Mouse (Mus musculus) lung, postnatal 0 days (tissue): ENCODE measurements around the gene Foxk1. TPM values are rescaled to one million over a fixed set of nuclear protein-coding genes. Genes with fewer than 3 reads are reported as not detected.

Experiments used
- ATAC-seq: fragments of 200-750 bp; cut with Nextera tagmentation; 2 replicates; pipeline ENCODE4 v1.8.0; 2017; ENCODE audit warnings: moderate library complexity
- DNase-seq: peaks from one replicate; pipeline ENCODE4 v3.0.0-alpha.2; 2016; ENCODE audit warnings: low spot score
- H3K27ac ChIP-seq: fragments of 300-500 bp; sonication (generic); 2 replicates; pipeline ENCODE4 v1.5.1; 2014; ENCODE audit warnings: antibody characterized with exemption, mild to moderate bottlenecking, low read length, mixed read lengths
- H3K27me3 ChIP-seq: fragments of 300-500 bp; sonication (generic); replicated peaks from 2 replicates; pipeline ENCODE4 v1.6.1; 2014; ENCODE audit warnings: low read length, mixed read lengths; ENCODE audit not compliant: insufficient read depth
- H3K36me3 ChIP-seq: fragments of 300-500 bp; sonication (generic); 2 replicates; pipeline ENCODE4 v1.6.1; 2014; ENCODE audit warnings: low read length, mixed read lengths; ENCODE audit not compliant: insufficient read depth
- H3K4me1 ChIP-seq: fragments of 300-500 bp; sonication (generic); 2 replicates; pipeline ENCODE4 v1.6.1; 2014; ENCODE audit warnings: antibody characterized with exemption, low read depth, low read length, mixed read lengths; ENCODE audit not compliant: insufficient read depth
- H3K4me2 ChIP-seq: fragments of 300-500 bp; sonication (generic); replicated peaks from 2 replicates; pipeline ENCODE4 v1.6.1; 2014; ENCODE audit warnings: low read depth, mild to moderate bottlenecking, low read length, moderate library complexity, mixed read lengths
- H3K4me3 ChIP-seq: fragments of 300-500 bp; sonication (generic); 2 replicates; pipeline ENCODE4 v1.5.1; 2014; ENCODE audit warnings: low read depth, low read length
- H3K9ac ChIP-seq: fragments of 300-500 bp; sonication (generic); replicated peaks from 2 replicates; pipeline ENCODE4 v1.6.1; 2014; ENCODE audit warnings: low read depth, mild to moderate bottlenecking
- H3K9me3 ChIP-seq: fragments of 300-500 bp; sonication (generic); 2 replicates; pipeline ENCODE4 v1.6.1; 2016; ENCODE audit warnings: low read length, mixed read lengths
- CTCF ChIP-seq: IDR thresholded peaks from 2 replicates; pipeline ENCODE4 v1.5.1; 2016; ENCODE audit warnings: antibody characterized with exemption, mild to moderate bottlenecking
- EP300 ChIP-seq: IDR thresholded peaks from 2 replicates; pipeline ENCODE4 v1.6.1; 2016; ENCODE audit warnings: antibody characterized with exemption, mild to moderate bottlenecking, control low read depth
- WGBS: fragments of 180-500 bp; shearing (Covaris S2); extraction: QIAGEN DNeasy Blood & Tissue Kit; methylation state at CpG from one replicate; pipeline ENCODE4 v1.1.7; 2014; 5-methylcytosine and 5-hydroxymethylcytosine counted together
- polyA plus RNA-seq: library from polyadenylated mRNA; unstranded; fragments of >200 nt; fragmentation: Nextera tagmentation; extraction: Ambion mirVana; gene quantifications from 2 replicates; pipeline ENCODE4 v1.2.1, GENCODE M21; 2015

Gene Foxk1
- polyA plus RNA-seq, 1 experiment from 2014 or later = 4.3 TPM

GRCm38 (mm10) chr5:142469796-142470195 is 68.5 kb downstream of the Foxk1 start:
- WGBS = 84% methylated on average over 11 of the region's 11 CpGs
- DNase-seq (no peak), ATAC-seq (no peak)
- Histone ChIP-seq H3K9me3 (no peaks in the 10 kb centered on the region), H3K4me3 (no peak overlapping the region), H3K27me3 (no peaks in the 10 kb centered on the region), H3K4me2 (no peak overlapping the region), H3K27ac (no peak overlapping the region), H3K9ac (no peak overlapping the region), H3K36me3 (peaks cover 20% of the 10 kb centered on the region; the same call in 1 of the 2 replicates), H3K4me1 (peaks cover 2% of the 10 kb centered on the region; the same call in 1 of the 2 replicates)
- TF ChIP-seq EP300 (no peak), CTCF (no peak)

DNA sequence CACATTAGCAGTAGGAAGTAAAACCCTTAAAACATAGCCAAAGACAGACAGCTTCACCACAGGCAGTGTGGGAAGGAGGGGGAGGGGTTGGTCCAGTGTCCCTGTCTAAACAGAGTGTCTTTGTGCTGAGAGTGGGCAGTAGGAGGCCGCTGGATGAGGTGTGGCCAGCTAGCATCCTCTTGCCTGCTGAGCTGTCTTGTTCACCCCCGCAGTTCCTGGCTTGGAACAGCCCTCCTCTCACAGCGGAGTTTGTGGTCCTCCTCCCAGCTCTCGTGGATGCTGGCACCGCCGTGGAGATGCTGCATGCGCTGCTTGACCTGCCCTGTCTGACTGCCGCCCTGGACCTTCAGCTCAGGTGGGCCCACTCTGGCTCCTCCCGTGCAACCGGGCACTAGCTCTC is 72.4 kb downstream of the Foxk1 start:
- Histone ChIP-seq H3K4me2 (no peak overlapping the region), H3K4me3 (no peak overlapping the region), H3K4me1 (no peaks in the 10 kb centered on the region), H3K9ac (no peak overlapping the region), H3K27ac (no peak overlapping the region), H3K36me3 (peaks cover 13% of the 10 kb centered on the region; the same call in 1 of the 2 replicates), H3K9me3 (no peaks in the 10 kb centered on the region), H3K27me3 (no peaks in the 10 kb centered on the region)
- TF ChIP-seq EP300 = no peak
- TF ChIP-seq CTCF = no peak
- 54% methylated on average over 10 of the region's 10 CpGs for WGBS
- DNase-seq = no peak
- ATAC-seq = no peak

GRCm38 (mm10) chr5:142475669-142476068 is 74.4 kb downstream of the Foxk1 start:
- TF ChIP-seq CTCF (no peak), EP300 (no peak)
- Histone ChIP-seq H3K4me1 (no peaks in the 10 kb centered on the region), H3K27me3 (no peaks in the 10 kb centered on the region), H3K27ac (no peak overlapping the region), H3K36me3 (0 out of 2 replicates have a peak, but pooled peaks cover 4% of the 10 kb centered on the region), H3K4me3 (no peak overlapping the region), H3K4me2 (no peak overlapping the region), H3K9ac (no peak overlapping the region), H3K9me3 (no peaks in the 10 kb centered on the region)
- WGBS = 64% methylated on average over 7 of the region's 7 CpGs
- ATAC-seq (no peak), DNase-seq (no peak)

DNA sequence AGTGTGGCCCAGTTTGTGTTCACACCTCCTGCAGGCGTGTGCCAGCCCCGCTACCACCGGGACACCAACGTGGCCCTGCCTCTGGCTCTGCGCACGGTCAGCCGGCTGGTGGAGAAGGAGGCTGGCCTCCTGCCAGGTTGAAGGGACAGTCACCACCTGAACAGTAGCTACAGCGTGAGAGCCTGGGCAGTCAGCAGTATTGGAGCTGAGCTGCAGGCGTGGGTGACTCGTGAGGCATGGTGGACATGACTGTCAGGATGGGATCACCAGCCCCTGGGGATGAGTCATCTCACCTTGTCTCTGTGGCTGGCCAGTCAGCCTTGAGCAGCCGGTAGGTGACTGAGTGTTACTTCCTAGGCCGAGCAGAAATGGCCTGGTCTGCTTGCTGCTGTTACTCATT is 76.0 kb downstream of the Foxk1 start:
- Histone ChIP-seq H3K9ac (no peak overlapping the region), H3K4me1 (no peaks in the 10 kb centered on the region), H3K27ac (no peak overlapping the region), H3K36me3 (0 out of 2 replicates have a peak, but pooled peaks cover 4% of the 10 kb centered on the region), H3K27me3 (no peaks in the 10 kb centered on the region), H3K4me3 (no peak overlapping the region), H3K4me2 (no peak overlapping the region), H3K9me3 (no peaks in the 10 kb centered on the region)
- 75% methylated on average over 12 of the region's 12 CpGs for WGBS
- DNase-seq = no peak
- TF ChIP-seq EP300 (no peak), CTCF (no peak)
- no peak for ATAC-seq

- ATAC-seq = no peak
- TF ChIP-seq CTCF = no peak
- no peak for TF ChIP-seq EP300
- Histone ChIP-seq H3K4me1 (no peaks in the 10 kb centered on the region), H3K4me3 (no peak overlapping the region), H3K9ac (no peak overlapping the region), H3K27ac (no peak overlapping the region), H3K36me3 (0 out of 2 replicates have a peak, but pooled peaks cover 4% of the 10 kb centered on the region), H3K27me3 (no peaks in the 10 kb centered on the region), H3K9me3 (no peaks in the 10 kb centered on the region), H3K4me2 (no peak overlapping the region)
- no peak for DNase-seq
- 81% methylated on average over 5 of the region's 5 CpGs for WGBS
Observed at GRCm38 (mm10) chr5:142477866-142478615, 76.7 kb downstream of the Foxk1 start.

GRCm38 (mm10) chr5:142478829-142479435 is 77.6 kb downstream of the Foxk1 start:
- 31% methylated on average over 17 of the region's 17 CpGs for WGBS
- ATAC-seq = peak; percentile 78
- DNase-seq = peak; percentile 89
- Histone ChIP-seq H3K36me3 (0 out of 2 replicates have a peak, but pooled peaks cover 4% of the 10 kb centered on the region), H3K9me3 (no peaks in the 10 kb centered on the region), H3K4me1 (no peaks in the 10 kb centered on the region), H3K9ac (no peak overlapping the region), H3K27ac (no peak overlapping the region), H3K27me3 (no peaks in the 10 kb centered on the region), H3K4me3 (no peak overlapping the region), H3K4me2 (no peak overlapping the region)
- TF ChIP-seq EP300 (no peak), CTCF (peak; percentile 92)
